Mouse (Mus musculus) forebrain, embryonic 15.5 days (tissue): ENCODE results near the gene Prrt2. TPM values are rescaled to one million over a fixed set of nuclear protein-coding genes. Genes with fewer than 3 reads are reported as not detected.

Source experiments
- ATAC-seq: fragments of 200-750 bp; cut with Nextera tagmentation; replicated peaks from 2 replicates; pipeline ENCODE4 v1.8.0; 2017; ENCODE audit warnings: mild to moderate bottlenecking, moderate TSS enrichment, moderate library complexity
- H3K27ac ChIP-seq: fragments of 300-500 bp; sonication (generic); replicated peaks from 2 replicates; pipeline ENCODE4 v1.5.1; 2015; ENCODE audit warnings: mild to moderate bottlenecking, inconsistent platforms
- H3K27me3 ChIP-seq: fragments of 300-500 bp; sonication (generic); 2 replicates; pipeline ENCODE4 v1.6.1; 2015; ENCODE audit warnings: inconsistent platforms
- H3K36me3 ChIP-seq: fragments of 300-500 bp; sonication (generic); 2 replicates; pipeline ENCODE4 v1.6.1; 2015; ENCODE audit warnings: mild to moderate bottlenecking, inconsistent platforms
- H3K4me1 ChIP-seq: fragments of 300-500 bp; sonication (generic); 2 replicates; pipeline ENCODE4 v1.6.1; 2015; ENCODE audit warnings: inconsistent platforms
- H3K4me2 ChIP-seq: fragments of 300-500 bp; sonication (generic); replicated peaks from 2 replicates; pipeline ENCODE4 v1.6.1; 2015; ENCODE audit warnings: mild to moderate bottlenecking, inconsistent platforms
- H3K4me3 ChIP-seq: fragments of 300-500 bp; sonication (generic); 2 replicates; pipeline ENCODE4 v1.5.1; 2015; ENCODE audit warnings: mild to moderate bottlenecking, inconsistent platforms
- H3K9ac ChIP-seq: fragments of 300-500 bp; sonication (generic); replicated peaks from 2 replicates; pipeline ENCODE4 v1.6.1; 2015; ENCODE audit warnings: mild to moderate bottlenecking, inconsistent platforms
- H3K9me3 ChIP-seq: fragments of 300-500 bp; sonication (generic); 2 replicates; pipeline ENCODE4 v1.6.1; 2016; ENCODE audit warnings: inconsistent platforms
- WGBS: fragments of 180-500 bp; shearing (Covaris S2); methylation state at CpG from one replicate; pipeline ENCODE4 v1.1.7; 2015; ENCODE audit warnings: mixed read lengths; 5-methylcytosine and 5-hydroxymethylcytosine counted together
- microRNA-seq: library from miRNA; unstranded; fragments of <30 nt; microRNA quantifications from one replicate; pipeline ENCODE4, GENCODE M21; 2016
- polyA plus RNA-seq: library from polyadenylated mRNA; unstranded; fragments of >200 nt; fragmentation: Nextera tagmentation; extraction: Ambion mirVana; gene quantifications from 2 replicates; pipeline ENCODE4 v1.2.1, GENCODE M21; 2015

Prrt2 gene
- polyA plus RNA-seq, 1 experiment from 2014 or later: 18.0 TPM

DNA sequence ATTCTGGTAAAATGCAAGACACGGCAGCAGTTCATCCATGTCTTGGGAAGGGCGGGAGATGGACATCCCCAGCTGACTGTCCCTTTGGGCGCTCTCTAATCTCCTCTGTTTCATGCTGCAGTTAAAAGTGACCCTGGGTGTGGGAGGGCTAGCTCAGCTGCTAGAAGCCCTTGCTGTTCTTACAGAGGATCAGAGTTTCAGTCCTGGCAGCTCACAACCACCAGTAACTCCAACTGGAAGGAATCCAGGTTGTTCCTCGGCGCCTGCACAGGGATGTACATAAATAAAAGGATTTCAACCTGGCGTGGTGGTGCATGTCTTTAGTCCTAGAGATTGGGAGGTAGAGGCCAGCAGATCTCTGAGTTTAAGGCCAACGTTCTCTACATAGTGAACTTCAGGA is 37.9 kb downstream of the Prrt2 start:
- no peak for ATAC-seq
- Histone ChIP-seq H3K9me3 (no peaks in the 10 kb centered on the region), H3K27ac (no peak overlapping the region), H3K27me3 (no peaks in the 10 kb centered on the region), H3K4me3 (no peak overlapping the region), H3K9ac (no peak overlapping the region), H3K4me1 (peaks cover 2% of the 10 kb centered on the region; the same call in 1 of the 2 replicates), H3K36me3 (peaks cover 30% of the 10 kb centered on the region), H3K4me2 (no peak overlapping the region)
- 77% methylated on average over 7 of the region's 7 CpGs for WGBS

DNA sequence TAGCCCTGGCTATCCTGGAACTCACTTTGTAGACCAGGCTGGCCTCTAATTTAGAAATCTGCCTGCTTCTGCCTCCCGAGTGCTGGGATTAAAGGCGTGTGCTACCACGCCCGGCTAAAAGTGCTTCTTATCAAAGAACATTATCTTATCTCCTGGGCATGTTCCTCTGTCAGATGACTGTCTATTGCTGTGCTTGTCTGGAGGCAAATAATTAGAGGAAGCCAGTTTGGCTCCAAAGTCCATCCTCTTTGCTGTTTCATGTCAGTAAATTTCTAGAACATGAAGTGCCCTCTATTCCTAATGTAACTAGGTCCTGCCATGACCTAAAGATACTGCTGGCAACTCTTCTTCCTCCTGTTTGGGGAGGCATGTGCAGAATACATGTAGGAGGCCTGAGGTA is 39.0 kb downstream of the Prrt2 start:
- ATAC-seq: no peak
- H3K27ac ChIP-seq: no peak overlapping the region
- H3K4me1 ChIP-seq: peaks cover 12% of the 10 kb centered on the region
- peaks cover 32% of the 10 kb centered on the region for H3K36me3 ChIP-seq
- H3K4me3 ChIP-seq: no peak overlapping the region
- H3K9me3 ChIP-seq: no peaks in the 10 kb centered on the region
- H3K9ac ChIP-seq: no peak overlapping the region
- H3K27me3 ChIP-seq: no peaks in the 10 kb centered on the region
- H3K4me2 ChIP-seq: no peak overlapping the region
- 95% methylated on average over 4 of the region's 4 CpGs for WGBS

DNA sequence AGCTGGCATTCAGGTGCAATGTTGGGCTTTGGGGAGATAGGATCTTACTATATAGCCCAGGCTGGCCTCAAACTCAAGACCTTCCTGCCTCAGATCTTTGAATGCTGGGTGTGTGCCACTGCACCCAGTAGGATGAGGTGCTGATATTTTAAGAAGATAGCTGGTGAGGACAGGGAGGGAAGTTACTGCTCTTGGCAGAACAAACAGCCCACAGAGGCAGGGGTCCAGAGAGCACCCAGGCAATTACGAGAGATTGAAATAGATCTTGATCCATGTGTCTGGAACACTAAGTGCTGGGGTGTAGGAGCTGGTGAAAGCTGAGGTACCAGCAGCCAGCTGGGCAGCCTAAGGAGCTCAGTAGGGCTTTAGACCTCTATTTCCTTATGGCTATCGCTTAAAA is 39.4 kb downstream of the Prrt2 start:
- ATAC-seq: no peak
- Histone ChIP-seq H3K27me3 (no peaks in the 10 kb centered on the region), H3K27ac (no peak overlapping the region), H3K36me3 (peaks cover 32% of the 10 kb centered on the region), H3K9me3 (no peaks in the 10 kb centered on the region), H3K4me3 (no peak overlapping the region), H3K9ac (no peak overlapping the region), H3K4me1 (peaks cover 15% of the 10 kb centered on the region), H3K4me2 (no peak overlapping the region)
- 91% methylated on average over 2 of the region's 2 CpGs for WGBS

DNA sequence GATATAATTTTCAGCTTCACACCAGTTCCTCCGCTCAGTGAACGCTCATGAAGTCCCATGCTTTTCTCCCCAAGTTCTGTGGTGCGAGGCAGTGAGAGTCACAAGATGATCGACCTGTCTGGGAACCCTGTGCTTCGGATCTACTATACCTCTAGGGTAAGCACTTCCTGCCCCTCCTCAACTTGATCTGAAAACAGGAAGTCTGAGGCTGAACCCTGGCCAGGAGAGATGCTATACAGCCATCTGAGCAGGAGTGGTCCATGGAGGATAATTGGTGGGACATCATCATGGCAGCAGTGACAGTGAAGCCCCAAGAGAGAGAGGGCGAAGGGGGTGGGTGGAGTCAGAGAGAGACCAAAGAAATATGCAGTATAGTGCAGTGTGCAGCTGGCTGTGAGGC is 42.2 kb downstream of the Prrt2 start:
- Histone ChIP-seq H3K4me1 (peaks cover 20% of the 10 kb centered on the region), H3K4me3 (no peak overlapping the region), H3K4me2 (no peak overlapping the region), H3K36me3 (peaks cover 32% of the 10 kb centered on the region), H3K9me3 (no peaks in the 10 kb centered on the region), H3K27me3 (no peaks in the 10 kb centered on the region), H3K9ac (no peak overlapping the region), H3K27ac (no peak overlapping the region)
- WGBS: 96% methylated on average over 6 of the region's 6 CpGs
- no peak for ATAC-seq

DNA sequence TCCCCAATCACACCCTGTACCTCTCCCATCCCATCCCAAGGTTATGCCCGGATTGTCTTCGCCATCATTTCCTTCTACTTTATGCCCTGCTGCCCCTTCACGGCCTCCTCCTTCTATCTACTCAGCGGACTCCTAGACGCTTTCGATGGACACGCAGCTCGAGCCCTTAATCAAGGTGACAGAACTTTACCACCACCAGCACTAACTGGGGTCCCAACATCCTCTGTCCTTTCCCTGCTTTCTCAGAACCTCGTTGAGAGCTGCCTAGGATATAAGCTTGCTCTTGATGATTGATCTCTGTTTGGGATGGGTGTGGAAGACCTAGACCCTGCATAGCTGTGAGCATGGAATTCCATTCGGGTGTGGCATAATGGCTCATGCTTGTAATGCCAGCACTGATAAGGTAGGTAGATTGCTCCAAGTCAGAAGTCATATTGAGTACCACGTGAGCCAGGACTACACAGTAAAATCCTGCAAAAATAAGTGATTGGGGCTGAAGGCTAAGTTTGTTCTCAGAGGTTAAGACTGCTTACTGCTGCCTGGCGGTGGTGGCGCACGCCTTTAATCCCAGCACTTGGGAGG is 44.0 kb downstream of the Prrt2 start:
- 30% methylated on average over 14 of the region's 14 CpGs for WGBS
- Histone ChIP-seq H3K27me3 (no peaks in the 10 kb centered on the region), H3K9ac (peak overlapping the region; percentile 94), H3K4me1 (peaks cover 20% of the 10 kb centered on the region), H3K9me3 (no peaks in the 10 kb centered on the region), H3K27ac (peak overlapping the region; percentile 99; the same call in 1 of the 2 replicates), H3K36me3 (peaks cover 36% of the 10 kb centered on the region), H3K4me3 (peak overlapping the region; percentile 85), H3K4me2 (peak overlapping the region; percentile 75)
- no peak; the same call in 1 of the 2 replicates for ATAC-seq

DNA sequence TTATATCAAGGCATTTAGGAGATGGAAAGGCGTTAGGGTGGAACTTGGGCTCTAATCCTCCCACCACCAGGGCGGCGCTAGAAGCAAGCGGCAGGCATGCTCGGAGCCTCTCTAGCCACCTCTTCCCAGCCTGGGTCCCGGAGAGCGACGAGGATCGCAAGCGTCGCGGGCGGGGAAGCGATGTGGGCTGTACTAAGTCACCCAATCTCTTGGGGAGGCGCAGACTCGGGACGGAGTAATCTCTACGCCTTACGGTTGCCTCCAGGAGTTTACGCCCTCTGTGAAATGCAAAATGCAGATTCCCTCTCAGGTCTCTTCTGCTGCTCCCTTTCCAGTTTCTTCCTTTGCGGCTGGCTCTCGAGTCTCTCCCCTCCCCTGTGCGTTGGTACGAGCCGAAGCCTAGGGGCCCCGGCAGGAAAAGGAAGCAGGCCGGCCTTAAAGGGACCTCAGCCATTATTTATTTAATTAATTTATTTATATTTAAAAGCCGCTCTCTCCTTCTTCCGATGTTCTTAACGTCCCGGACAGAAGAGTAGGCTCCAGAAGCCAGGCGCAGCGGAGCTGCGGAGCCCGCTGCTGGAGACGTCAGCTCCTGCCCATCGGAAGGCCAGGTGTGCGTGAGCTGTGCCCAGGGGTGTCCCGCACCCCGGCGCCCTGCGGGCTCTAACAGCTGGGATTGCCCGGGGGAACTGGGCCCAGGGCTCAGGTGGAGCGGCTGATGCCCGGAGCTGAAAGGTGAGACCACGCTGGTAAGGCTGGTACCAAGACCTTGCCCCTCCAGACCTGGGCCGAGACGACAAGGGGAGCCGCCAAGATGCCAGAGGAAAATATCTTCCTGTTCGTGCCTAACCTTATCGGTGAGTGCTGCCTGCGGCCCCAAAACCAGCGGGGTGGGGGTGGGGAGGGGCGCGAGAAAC is 44.8 kb downstream of the Prrt2 start, which contains the start of gene Cdiptos:
Gene Cdiptos, minus strand, starts transcription at position 149 of the 917 bp plus-strand sequence.
- Histone ChIP-seq H3K9me3 (no peaks in the 10 kb centered on the region), H3K9ac (peak within 1 kb of the TSS; percentile 94), H3K27me3 (no peaks in the 10 kb centered on the region), H3K27ac (peak within 1 kb of the TSS; percentile 99), H3K4me3 (peak within 1 kb of the TSS; percentile 85), H3K4me2 (peak within 1 kb of the TSS; percentile 75), H3K36me3 (peaks cover 38% of the 10 kb centered on the region), H3K4me1 (peaks cover 20% of the 10 kb centered on the region)
- peak; percentile 96 for ATAC-seq
- under 1% methylated on average over 55 of the region's 55 CpGs for WGBS

DNA sequence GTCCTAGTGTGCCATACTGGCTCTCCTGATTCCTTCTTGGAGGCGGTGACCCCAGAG is 45.3 kb downstream of the Prrt2 start, which contains the start of gene Cdipt:
Gene Cdipt, plus strand, starts transcription at position 22 of the 57 bp plus-strand sequence.
- peaks cover 20% of the 10 kb centered on the region for H3K4me1 ChIP-seq
- peak within 1 kb of the TSS; percentile 85 for H3K4me3 ChIP-seq
- H3K9me3 ChIP-seq: no peaks in the 10 kb centered on the region
- H3K9ac ChIP-seq: peak within 1 kb of the TSS; percentile 94
- no peak for ATAC-seq
- H3K36me3 ChIP-seq: peaks cover 38% of the 10 kb centered on the region
- peak within 1 kb of the TSS; percentile 75 for H3K4me2 ChIP-seq
- peak within 1 kb of the TSS; percentile 99 for H3K27ac ChIP-seq
- WGBS: 8% methylated on average over 1 of the region's 1 CpGs
- H3K27me3 ChIP-seq: no peaks in the 10 kb centered on the region

DNA sequence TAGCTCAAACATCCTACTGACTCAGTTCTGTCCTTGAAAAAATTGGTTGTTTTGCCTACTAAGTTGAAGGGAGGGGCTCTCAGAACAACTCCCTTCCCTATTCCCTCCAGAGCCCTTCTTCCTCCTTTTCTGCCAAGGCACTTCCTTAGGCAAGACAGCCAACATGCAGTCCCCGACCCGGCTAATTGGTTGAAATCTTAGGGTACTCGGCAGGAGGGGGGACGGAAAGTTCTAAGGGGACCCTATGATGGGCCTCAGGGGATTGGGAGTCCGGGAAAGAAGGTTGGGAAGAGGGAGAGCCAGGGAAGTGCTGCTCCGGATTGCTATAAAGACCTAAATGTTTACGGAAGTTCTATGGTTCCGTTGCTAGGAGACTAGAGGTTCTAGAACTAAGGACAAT is 45.5 kb downstream of the Prrt2 start:
- Histone ChIP-seq H3K4me2 (peak overlapping the region; percentile 75), H3K9me3 (no peaks in the 10 kb centered on the region), H3K27me3 (no peaks in the 10 kb centered on the region), H3K36me3 (peaks cover 40% of the 10 kb centered on the region), H3K9ac (0 out of 2 replicates have a peak overlapping the region, but pooled peaks have one; percentile 94), H3K4me3 (peak overlapping the region; percentile 85), H3K4me1 (peaks cover 20% of the 10 kb centered on the region), H3K27ac (peak overlapping the region; percentile 99; the same call in 1 of the 2 replicates)
- 14% methylated on average over 8 of the region's 8 CpGs for WGBS
- ATAC-seq: no peak; the same call in 1 of the 2 replicates

Small RNA genes within 50 kb of the gene (microRNA-seq; reads per million reads assigned to microRNA genes)
- gene Gm44343: not detected

Other genes with a start within 250 kb of the Prrt2 start
- gene Ypel3, start 244.3 kb downstream of the Prrt2 start, polyA plus RNA-seq: 207 and 213 TPM in 2 replicates
- 0.41 and 0.65 TPM in 2 replicates for gene Tbx6, start 239.7 kb downstream of the Prrt2 start, polyA plus RNA-seq
- 215 TPM in 2 replicates for gene Ppp4c, start 228.7 kb downstream of the Prrt2 start, polyA plus RNA-seq
- gene Fam57b, start 223.5 kb downstream of the Prrt2 start, polyA plus RNA-seq: 35.1 and 38.1 TPM in 2 replicates
- gene 4930451I11Rik, start 189.6 kb downstream of the Prrt2 start, polyA plus RNA-seq: not detected in 2 replicates
- gene Doc2a, start 173.8 kb downstream of the Prrt2 start, polyA plus RNA-seq: 9.0 and 9.1 TPM in 2 replicates
- 30.7 and 31.8 TPM in 2 replicates for gene Hirip3, start 159.2 kb downstream of the Prrt2 start, polyA plus RNA-seq
- gene Ino80e, start 158.8 kb downstream of the Prrt2 start, polyA plus RNA-seq: 86.2 and 98.8 TPM in 2 replicates
- 54.1 and 56.8 TPM in 2 replicates for gene Taok2, start 136.5 kb downstream of the Prrt2 start, polyA plus RNA-seq
- gene Tmem219, start 98.3 kb downstream of the Prrt2 start, polyA plus RNA-seq: 36.2 and 38.6 TPM in 2 replicates
- 132 and 136 TPM in 2 replicates for gene Kctd13, start 92.3 kb downstream of the Prrt2 start, polyA plus RNA-seq
- gene Asphd1, start 71.6 kb downstream of the Prrt2 start, polyA plus RNA-seq: 5.6 and 6.9 TPM in 2 replicates
- gene Sez6l2, start 70.6 kb downstream of the Prrt2 start, polyA plus RNA-seq: 25.5 and 32.0 TPM in 2 replicates
- gene Cdipt, start 45.3 kb downstream of the Prrt2 start, polyA plus RNA-seq: 104 and 105 TPM in 2 replicates
- 0.56 and 0.88 TPM in 2 replicates for gene Cdiptos, start 45.1 kb downstream of the Prrt2 start, polyA plus RNA-seq
- gene Mvp, start 6.6 kb downstream of the Prrt2 start, polyA plus RNA-seq: 3.0 and 3.5 TPM in 2 replicates
- gene Pagr1b, start 4.7 kb downstream of the Prrt2 start, polyA plus RNA-seq: not detected in 2 replicates
- 32.2 and 40.4 TPM in 2 replicates for gene Pagr1a, start 3.9 kb downstream of the Prrt2 start, polyA plus RNA-seq
- gene Gm42742, start 114 bp downstream of the Prrt2 start, polyA plus RNA-seq: 67.9 and 75.6 TPM in 2 replicates
- 79.3 and 84.0 TPM in 2 replicates for gene Maz, start 5.8 kb upstream of the Prrt2 start, polyA plus RNA-seq
- gene Kif22, start 21.3 kb upstream of the Prrt2 start, polyA plus RNA-seq: 67.6 and 69.0 TPM in 2 replicates
- gene Zg16, start 66.1 kb upstream of the Prrt2 start, polyA plus RNA-seq: not detected in 2 replicates
- gene AI467606, start 70.1 kb upstream of the Prrt2 start, polyA plus RNA-seq: 1.3 and 1.6 TPM in 2 replicates
- 0.50 and 0.66 TPM in 2 replicates for gene Qprt, start 101.0 kb upstream of the Prrt2 start, polyA plus RNA-seq
- not detected in 2 replicates for gene Spn, start 116.6 kb upstream of the Prrt2 start, polyA plus RNA-seq
- 86.7 and 91.5 TPM in 2 replicates for gene Cd2bp2, start 174.8 kb upstream of the Prrt2 start, polyA plus RNA-seq
- 33.6 and 35.1 TPM in 2 replicates for gene Tbc1d10b, start 187.3 kb upstream of the Prrt2 start, polyA plus RNA-seq
- gene Mylpf, start 187.7 kb upstream of the Prrt2 start, polyA plus RNA-seq: 6.1 and 6.3 TPM in 2 replicates
- 70.7 and 71.5 TPM in 2 replicates for gene Zfp553, start 211.8 kb upstream of the Prrt2 start, polyA plus RNA-seq
- 21.8 and 27.8 TPM in 2 replicates for gene Sept1, start 211.9 kb upstream of the Prrt2 start, polyA plus RNA-seq
- gene Zfp771, start 223.1 kb upstream of the Prrt2 start, polyA plus RNA-seq: 65.2 and 65.9 TPM in 2 replicates
- 159 and 166 TPM in 2 replicates for gene Dctpp1, start 239.5 kb upstream of the Prrt2 start, polyA plus RNA-seq